Mouse (Mus musculus) heart, embryonic 14.5 days (tissue): ENCODE data around the gene Cacng1. TPM values are rescaled to one million over a fixed set of nuclear protein-coding genes. Genes with fewer than 3 reads are reported as not detected.

ENCODE experiments used
- polyA plus RNA-seq: library from polyadenylated mRNA; unstranded; fragments of >200 nt; fragmentation: Nextera tagmentation; extraction: Ambion mirVana; gene quantifications from 2 replicates; pipeline ENCODE4 v1.2.1, GENCODE M21; 2014

Gene Cacng1
- polyA plus RNA-seq, 1 experiment from 2014 or later, result 0.32 TPM

Other genes starting within 250 kb of the Cacng1 start
- 16.0 and 16.8 TPM in 2 replicates for gene Pitpnc1, start 245.8 kb downstream of the Cacng1 start, polyA plus RNA-seq
- gene Psmd12, start 237.0 kb downstream of the Cacng1 start, polyA plus RNA-seq, result 143 and 147 TPM in 2 replicates
- 17.5 and 18.7 TPM in 2 replicates for gene Helz, start 168.6 kb downstream of the Cacng1 start, polyA plus RNA-seq
- gene Cacng4, start 78.0 kb upstream of the Cacng1 start, polyA plus RNA-seq, result 0.54 and 0.71 TPM in 2 replicates
- 0.05 and 0.08 TPM in 2 replicates for gene Cacng5, start 198.5 kb upstream of the Cacng1 start, polyA plus RNA-seq